8 mouse cellular contexts compared by ENCODE assay signal in the genomic region with DNA sequence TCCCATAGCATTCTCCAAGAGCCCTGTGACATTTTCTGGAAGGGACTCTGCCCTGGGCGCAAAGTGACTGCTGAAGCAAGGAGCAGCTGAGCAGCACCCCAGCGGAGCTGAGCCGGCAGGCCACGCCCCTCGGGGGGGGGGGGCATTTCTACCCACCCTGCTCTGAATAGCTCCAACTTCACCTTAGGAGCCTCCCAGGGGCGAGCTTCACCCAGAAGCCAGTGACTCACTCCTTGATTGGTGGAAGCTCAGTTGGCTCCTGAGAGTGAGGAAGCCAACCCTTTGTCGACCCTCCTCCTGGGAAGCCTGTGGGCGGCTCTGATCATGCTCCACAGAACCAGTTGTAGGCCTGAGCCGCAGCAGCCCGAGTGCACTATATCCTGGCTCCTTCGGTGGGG. TPM values are rescaled to one million over a fixed set of nuclear protein-coding genes. Genes with fewer than 3 reads are reported as not detected.
DNase-seq lines count a peak whose midpoint lies in the region; ATAC-seq and TF ChIP-seq lines count a peak whose summit lies in the region.

No protein-coding gene starts in this region.

- H3K9ac ChIP-seq in midbrain, embryonic 11.5 days (ENCODE audit: low read length), result no peak overlapping the region

- no peak for TF ChIP-seq CTCF in kidney, adult 2 months (conservative IDR thresholded peaks at IDR 0.05; ENCODE audit: insufficient read depth, insufficient read length, low read depth, low read length)

- no peak overlapping the region; the same call in 1 of the 2 replicates for H3K4me2 ChIP-seq in midbrain, embryonic 11.5 days

- no peak for TF ChIP-seq POLR2A in kidney, adult 2 months (IDR thresholded peaks at IDR 0.05; ENCODE audit: low read depth, low read length)

- no peak for DNase-seq in frontal cortex, postnatal 10 days (ENCODE audit: low spot score in 2 of 2)
- DNase-seq in ZHBTc4 (ENCODE audit: low read depth, low spot score), result peak; percentile 85
- DNase-seq in kidney, adult 2 months, result peak; percentile 96
- no peak for DNase-seq in midbrain, embryonic 11.5 days (ENCODE audit: low spot score, missing footprints)
- no peak for DNase-seq in layer of hippocampus, postnatal 25 days (ENCODE audit: extremely low spot score in 1 of 2, low spot score in 1 of 2)
- no peak for DNase-seq in thymus, postnatal 36 days

- ATAC-seq in frontal cortex, adult (ENCODE audit: low TSS enrichment), result peak; percentile 6; the same call in 1 of the 2 replicates
- ATAC-seq in midbrain, embryonic 11.5 days (ENCODE audit: low FRiP score), result peak; percentile 34; the same call in 1 of the 2 replicates
- no peak for ATAC-seq in monocyte, adult 5-6 weeks (replicated peaks; ENCODE audit: insufficient number of reproducible peaks, low FRiP score, low TSS enrichment, poor library complexity, severe bottlenecking)

- no peak overlapping the region for H3K4me3 ChIP-seq in kidney, adult 2 months (ENCODE audit: insufficient read depth, low read depth, low read length)
- H3K4me3 ChIP-seq in midbrain, embryonic 11.5 days (ENCODE audit: low read depth, low read length), result no peak overlapping the region

- peaks cover 49% of the 10 kb centered on the region for H3K4me1 ChIP-seq in kidney, adult 2 months (ENCODE audit: control insufficient read depth, insufficient read depth, low read length)
- H3K4me1 ChIP-seq in midbrain, embryonic 11.5 days (ENCODE audit: control insufficient read depth, insufficient read depth, low read length), result peaks cover 7% of the 10 kb centered on the region

- no peaks in the 10 kb centered on the region for H3K36me3 ChIP-seq in kidney, adult 2 months (ENCODE audit: control insufficient read depth, insufficient read depth, low read length)
- no peaks in the 10 kb centered on the region for H3K36me3 ChIP-seq in midbrain, embryonic 11.5 days (ENCODE audit: control insufficient read depth, insufficient read depth, low read length)

- H3K27me3 ChIP-seq in kidney, adult 2 months (replicated peaks; ENCODE audit: control insufficient read depth, insufficient read depth, low read length), result no peaks in the 10 kb centered on the region
- no peaks in the 10 kb centered on the region for H3K27me3 ChIP-seq in midbrain, embryonic 11.5 days (ENCODE audit: control insufficient read depth, insufficient read depth, low read length)

- 13% methylated on average over 11 of the region's 11 CpGs for WGBS in kidney, adult 2 months
- 5% methylated on average over 11 of the region's 11 CpGs for WGBS in midbrain, embryonic 11.5 days

- H3K27ac ChIP-seq in kidney, adult 2 months (ENCODE audit: insufficient read depth, low read depth, low read length), result peak overlapping the region; percentile 85
- H3K27ac ChIP-seq in midbrain, embryonic 11.5 days (ENCODE audit: low read depth, low read length), result no peak overlapping the region

- H3K9me3 ChIP-seq in midbrain, embryonic 11.5 days (ENCODE audit: control insufficient read depth, low read length), result no peaks in the 10 kb centered on the region

RNA-seq across cellular contexts. Expression of gene Cx3cl1, which starts 10.0 kb away (rescaled TPM):
- 148 and 169 TPM in 2 replicates for polyA plus RNA-seq in kidney, adult 2 months (2012; rRNA removed)
- polyA plus RNA-seq in midbrain, embryonic 11.5 days (2014; fragmentation: Nextera tagmentation; extraction: Ambion mirVana), result 9.4 and 10.4 TPM in 2 replicates
- total RNA-seq in layer of hippocampus, postnatal 25 days (2021), result 100 to 1,000 TPM; 490 to 500 TPM
- total RNA-seq in monocyte, adult 5-6 weeks (2017), result not detected in 3 replicates

RNA-seq across cellular contexts. Expression of gene Ccl17, which starts 28.4 kb away (rescaled TPM):
- polyA plus RNA-seq in kidney, adult 2 months (2012; rRNA removed), result 0.64 and 1.0 TPM in 2 replicates
- not detected in 2 replicates for polyA plus RNA-seq in midbrain, embryonic 11.5 days (2014; fragmentation: Nextera tagmentation; extraction: Ambion mirVana)
- total RNA-seq in layer of hippocampus, postnatal 25 days (2021), result 1 to 10 TPM; 3.3 to 5.2 TPM
- not detected in 3 replicates for total RNA-seq in monocyte, adult 5-6 weeks (2017)

RNA-seq across cellular contexts. Expression of gene Ccl22, which starts 36.4 kb away (rescaled TPM):
- 0.87 and 3.7 TPM in 2 replicates for polyA plus RNA-seq in kidney, adult 2 months (2012; rRNA removed)
- polyA plus RNA-seq in midbrain, embryonic 11.5 days (2014; fragmentation: Nextera tagmentation; extraction: Ambion mirVana), result not detected in 2 replicates
- total RNA-seq in layer of hippocampus, postnatal 25 days (2021), result not detected
- total RNA-seq in monocyte, adult 5-6 weeks (2017), result 0.11 to 0.87 TPM (median 0.57 TPM) in 3 replicates

RNA-seq across cellular contexts. Expression of gene Coq9, which starts 56.3 kb away (rescaled TPM):
- polyA plus RNA-seq in kidney, adult 2 months (2012; rRNA removed), result 378 and 521 TPM in 2 replicates
- polyA plus RNA-seq in midbrain, embryonic 11.5 days (2014; fragmentation: Nextera tagmentation; extraction: Ambion mirVana), result 49.4 and 51.5 TPM in 2 replicates
- 10 to 100 TPM; 81.5 to 96.6 TPM for total RNA-seq in layer of hippocampus, postnatal 25 days (2021)
- total RNA-seq in monocyte, adult 5-6 weeks (2017), result 23.0 to 27.5 TPM (median 25.1 TPM) in 3 replicates

RNA-seq across cellular contexts. Expression of gene Ciapin1, which starts 56.3 kb away (rescaled TPM):
- polyA plus RNA-seq in kidney, adult 2 months (2012; rRNA removed), result 55.8 and 71.2 TPM in 2 replicates
- 134 and 154 TPM in 2 replicates for polyA plus RNA-seq in midbrain, embryonic 11.5 days (2014; fragmentation: Nextera tagmentation; extraction: Ambion mirVana)
- total RNA-seq in layer of hippocampus, postnatal 25 days (2021), result 10 to 100 TPM; 70.8 to 71.9 TPM
- total RNA-seq in monocyte, adult 5-6 weeks (2017), result 17.0 to 23.7 TPM (median 17.3 TPM) in 3 replicates

Comparison
In these comparisons a context has a peak if more than half of its experiments do, and no peak if none do; other contexts are left out.
1. DNase-seq: peak in ZHBTc4 (single experiment) and kidney, adult 2 months (single experiment); none in frontal cortex, postnatal 10 days (0 of 2), midbrain, embryonic 11.5 days (single experiment), layer of hippocampus, postnatal 25 days (0 of 2) and thymus, postnatal 36 days (0 of 2).
2. RNA of gene Cx3cl1, which starts 10.0 kb away (total RNA-seq): 490 to 500 TPM in layer of hippocampus, postnatal 25 days; not detected in monocyte, adult 5-6 weeks; every median in the first group is over 100 times any median in the second.